Mouse (Mus musculus) left cerebral cortex, postnatal 4 days (tissue): ENCODE data around the gene 2700081O15Rik. TPM values are rescaled to one million over a fixed set of nuclear protein-coding genes. Genes with fewer than 3 reads are reported as not detected.
A peak's percentile ranks its signal among the peaks of the same experiment; 100 is the strongest.

ENCODE experiments used
- DNase-seq: peaks from one replicate; pipeline ENCODE4 v3.0.0-alpha.2; 2022
- intact Hi-C: fragments of 180-260 bp; cut with DNase I; formaldehyde crosslinking; loops from one replicate; pipeline ENCODE4 v1.15.1; 2025
- total RNA-seq, 2 experiments: library from RNA; stranded (reverse); gene quantifications; 2 replicates each; pipeline ENCODE4 v1.2.3; 2021

The 2700081O15Rik gene
- total RNA-seq, 2 experiments from 2014 or later: 145 to 166 TPM

DNA sequence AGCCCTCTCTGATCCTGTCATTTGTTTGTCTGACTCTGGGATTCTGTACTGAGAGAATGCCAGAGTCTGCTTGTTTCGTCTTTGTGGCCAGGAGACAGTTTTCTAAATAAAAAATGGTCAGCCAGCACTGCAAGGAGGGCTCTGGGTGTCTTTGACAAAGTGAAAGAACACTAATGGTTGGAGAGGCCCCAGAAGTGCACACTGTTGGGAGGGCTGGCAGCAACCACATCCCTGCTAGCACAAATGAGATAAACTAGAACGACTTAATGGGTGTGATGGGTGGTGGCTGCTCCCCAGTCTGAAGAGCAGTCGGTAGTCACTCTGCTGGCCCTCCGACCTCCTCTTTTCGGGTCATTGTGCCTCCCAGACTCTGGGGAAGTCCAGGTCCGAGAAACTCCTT lies 1.7 kb downstream of the 2700081O15Rik start:
- DNase-seq: no peak
- intact Hi-C loops: loop anchor here (5.0 kb wide), 1 partner anchor 37 kb away; the partner anchor contains the start of gene Spindoc

GRCm38 (mm10) chr19:7420108-7420507 lies 2.7 kb downstream of the 2700081O15Rik start:
- intact Hi-C loops: no loop called here
- DNase-seq: no peak

DNA sequence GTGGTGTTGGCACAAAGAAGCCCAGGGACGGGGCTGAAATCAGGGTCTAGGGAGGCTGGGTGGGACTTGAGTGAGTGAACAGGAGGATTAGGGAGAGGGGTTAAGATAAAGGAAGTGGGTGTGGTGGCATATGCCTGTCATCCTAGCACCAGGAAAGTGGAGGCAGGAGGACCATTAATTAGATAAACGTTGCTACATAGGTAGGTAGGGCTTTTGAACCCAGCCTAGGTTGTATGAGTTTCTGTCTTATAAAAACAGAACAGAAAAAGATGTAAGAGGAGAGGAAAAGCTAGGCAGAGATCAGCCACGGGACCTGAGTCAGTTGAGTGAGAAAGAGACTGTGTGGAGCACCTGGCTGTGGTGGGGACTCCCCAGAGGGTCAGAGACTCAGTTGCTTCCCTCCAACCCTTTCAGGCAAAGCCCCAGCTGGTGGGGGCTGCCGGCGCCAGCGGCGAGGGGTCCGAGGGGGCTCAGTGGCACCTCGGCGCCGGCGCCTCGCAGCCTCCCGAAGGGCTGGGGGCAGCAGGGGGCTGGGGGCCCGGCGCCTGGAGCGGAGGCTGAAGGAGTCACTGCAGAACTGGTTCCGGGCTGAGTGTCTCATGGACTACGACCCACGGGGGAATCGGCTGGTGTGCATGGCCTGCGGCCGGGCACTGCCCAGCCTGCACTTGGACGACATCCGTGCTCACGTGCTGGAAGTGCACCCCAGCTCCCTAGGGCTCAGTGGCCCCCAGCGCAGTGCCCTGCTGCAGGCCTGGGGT lies 3.6 kb downstream of the 2700081O15Rik start:
- intact Hi-C loops: no loop called here
- DNase-seq: no peak

DNA sequence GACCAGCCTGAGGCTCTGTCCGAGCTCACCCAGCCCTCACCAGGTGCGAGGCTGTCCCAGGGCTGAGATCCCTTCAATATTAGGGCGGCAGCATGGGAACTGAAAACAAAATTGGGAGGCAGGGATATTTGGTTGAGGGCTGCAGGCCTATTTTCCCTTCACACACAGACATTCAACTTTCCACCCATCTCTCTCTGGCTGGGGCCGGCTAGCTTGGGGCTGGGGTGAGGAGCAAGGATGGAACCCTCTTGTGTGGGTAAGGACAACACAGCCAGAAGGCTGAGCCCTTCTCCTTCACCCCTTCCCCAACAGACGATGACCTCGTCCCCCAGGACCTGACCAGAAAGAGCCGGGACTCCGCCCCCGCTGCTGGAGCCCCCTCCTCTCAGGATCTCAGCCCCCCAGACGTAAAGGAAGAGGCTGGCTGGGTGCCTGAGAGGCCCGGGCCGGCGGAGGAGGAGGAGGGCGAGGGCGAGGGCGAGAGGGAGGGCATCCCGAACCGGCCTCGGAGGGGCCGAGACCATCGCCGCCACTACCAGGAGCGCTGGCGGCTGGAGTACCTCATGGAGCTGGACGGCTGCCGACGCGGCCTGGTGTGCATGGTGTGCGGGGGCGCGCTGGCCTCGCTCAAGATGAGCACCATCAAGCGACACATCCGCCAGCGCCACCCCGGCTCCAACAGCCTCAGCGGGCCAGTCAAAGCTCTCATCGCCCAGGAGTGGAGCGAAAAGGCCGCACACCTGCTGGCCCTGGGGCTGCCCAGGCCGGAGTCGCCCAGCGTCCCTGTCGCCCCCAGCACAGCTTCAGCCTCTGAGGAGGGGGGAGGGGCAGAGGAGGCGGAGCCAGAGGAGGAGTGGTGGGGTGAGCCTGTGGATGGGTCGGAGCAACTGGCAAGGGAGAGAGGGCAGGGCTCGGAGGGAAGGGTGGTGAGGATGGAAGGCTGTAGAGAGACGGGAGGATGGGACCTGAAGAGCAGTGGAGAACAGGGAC lies 4.5 kb downstream of the 2700081O15Rik start:
- intact Hi-C loops: no loop called here

GRCm38 (mm10) chr19:7422656-7423027 lies 5.2 kb downstream of the 2700081O15Rik start:
- no peak for DNase-seq
- intact Hi-C loops: no loop called here

More for the DNA sequence above, 4.5 kb downstream of the 2700081O15Rik start:
- DNase-seq: peak; percentile 86

DNA sequence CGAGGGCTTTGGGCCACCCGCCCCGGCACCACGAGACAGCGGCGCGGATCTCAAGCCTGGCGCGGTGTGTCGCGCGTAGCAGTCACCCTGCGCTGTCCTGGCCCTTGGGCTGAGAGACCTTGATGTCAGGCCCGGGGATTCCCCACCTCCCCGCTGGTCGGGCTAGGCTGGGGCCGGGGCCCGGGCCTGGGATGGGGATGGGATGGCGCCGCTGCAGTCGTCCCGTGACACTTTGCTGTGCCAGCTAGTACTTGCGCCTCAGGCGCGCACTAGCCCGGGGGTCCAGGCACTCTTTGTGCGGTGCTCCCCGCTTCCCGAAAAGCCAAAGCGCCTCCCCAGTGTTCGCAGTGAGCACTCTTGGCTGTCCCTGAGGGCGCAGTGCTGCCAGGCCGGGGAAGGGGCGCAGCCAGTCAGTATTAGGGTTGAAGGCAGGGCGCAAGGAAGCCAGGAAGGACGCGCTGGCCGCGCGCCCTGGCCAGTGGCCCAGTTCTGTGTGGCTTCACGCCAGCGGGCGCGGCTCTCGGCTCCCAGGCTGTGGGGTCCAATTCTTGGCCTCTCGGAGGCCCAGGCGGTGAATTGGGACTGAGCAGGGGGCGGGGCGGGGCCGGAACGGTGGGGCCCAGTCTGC lies 5.7 kb downstream of the 2700081O15Rik start:
- intact Hi-C loops: no loop called here
- DNase-seq: peak; percentile 93

DNA sequence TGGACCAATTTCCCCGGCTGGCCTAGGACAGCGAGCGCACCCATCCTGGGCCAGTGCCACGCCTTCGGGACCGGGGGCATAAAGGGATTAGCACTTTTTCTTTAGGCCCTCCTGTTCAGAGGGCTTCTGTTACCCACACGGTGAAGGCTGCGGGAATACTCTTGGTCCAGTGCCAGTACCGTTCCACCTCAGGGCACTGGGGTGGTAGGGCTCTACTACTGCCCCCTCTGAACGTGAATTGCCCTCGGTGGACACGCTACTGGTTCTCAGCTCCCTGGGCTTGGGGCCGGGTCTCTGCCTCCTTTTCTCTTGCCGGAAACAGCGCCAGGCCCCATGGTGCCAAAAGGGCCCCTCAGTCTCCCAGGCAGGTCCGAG lies 6.2 kb downstream of the 2700081O15Rik start:
- intact Hi-C loops: no loop called here

DNA sequence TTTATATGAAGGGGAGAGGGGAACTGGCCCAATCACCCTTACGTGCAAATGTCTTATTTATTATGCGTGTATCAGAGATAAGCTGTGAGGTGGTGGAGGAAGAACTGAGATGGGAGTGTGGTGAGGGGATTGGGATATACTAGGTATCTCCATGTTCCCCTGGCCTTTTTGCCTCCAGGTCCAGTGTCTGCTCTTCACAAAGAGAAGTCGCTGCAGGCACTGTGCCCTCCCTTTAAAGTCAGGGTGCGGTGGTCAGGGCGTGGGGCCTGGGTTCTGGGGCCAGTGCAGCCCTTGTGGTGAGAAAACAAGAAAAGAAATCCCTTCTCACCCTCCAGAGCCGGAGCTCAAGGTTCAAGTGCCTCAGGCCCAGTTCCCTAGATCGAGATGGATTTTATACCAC lies 6.7 kb downstream of the 2700081O15Rik start:
- intact Hi-C loops: no loop called here

More for the DNA sequence above, 6.2 kb downstream of the 2700081O15Rik start:
- no peak for DNase-seq

GRCm38 (mm10) chr19:7424590-7425397 lies 7.4 kb downstream of the 2700081O15Rik start:
- DNase-seq: no peak
- intact Hi-C loops: no loop called here

More for the DNA sequence above, 6.7 kb downstream of the 2700081O15Rik start:
- DNase-seq: no peak

DNA sequence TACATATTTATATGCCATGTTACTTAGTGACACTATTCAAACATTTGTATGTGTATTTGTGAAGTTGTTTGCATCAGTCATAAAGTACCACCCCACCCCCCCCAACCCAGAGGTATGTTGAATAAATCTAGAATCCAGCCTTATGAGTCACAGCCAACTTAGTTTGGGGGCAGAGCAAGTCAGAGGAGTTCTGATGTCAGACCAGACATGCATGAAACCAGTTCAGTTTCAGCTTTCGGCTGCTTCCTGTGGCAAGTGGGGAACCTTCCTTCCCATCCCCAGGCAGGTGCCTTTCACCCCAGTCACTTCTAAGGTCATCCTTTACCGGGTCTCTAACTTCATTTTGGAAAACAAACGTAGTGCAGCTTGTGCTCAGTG lies 8.0 kb downstream of the 2700081O15Rik start:
- intact Hi-C loops: no loop called here
- DNase-seq: no peak

- intact Hi-C loops: no loop called here
- peak; percentile 52 for DNase-seq
These were observed 17.5 kb downstream of the 2700081O15Rik start for GRCm38 (mm10) chr19:7434887-7435286.

DNA sequence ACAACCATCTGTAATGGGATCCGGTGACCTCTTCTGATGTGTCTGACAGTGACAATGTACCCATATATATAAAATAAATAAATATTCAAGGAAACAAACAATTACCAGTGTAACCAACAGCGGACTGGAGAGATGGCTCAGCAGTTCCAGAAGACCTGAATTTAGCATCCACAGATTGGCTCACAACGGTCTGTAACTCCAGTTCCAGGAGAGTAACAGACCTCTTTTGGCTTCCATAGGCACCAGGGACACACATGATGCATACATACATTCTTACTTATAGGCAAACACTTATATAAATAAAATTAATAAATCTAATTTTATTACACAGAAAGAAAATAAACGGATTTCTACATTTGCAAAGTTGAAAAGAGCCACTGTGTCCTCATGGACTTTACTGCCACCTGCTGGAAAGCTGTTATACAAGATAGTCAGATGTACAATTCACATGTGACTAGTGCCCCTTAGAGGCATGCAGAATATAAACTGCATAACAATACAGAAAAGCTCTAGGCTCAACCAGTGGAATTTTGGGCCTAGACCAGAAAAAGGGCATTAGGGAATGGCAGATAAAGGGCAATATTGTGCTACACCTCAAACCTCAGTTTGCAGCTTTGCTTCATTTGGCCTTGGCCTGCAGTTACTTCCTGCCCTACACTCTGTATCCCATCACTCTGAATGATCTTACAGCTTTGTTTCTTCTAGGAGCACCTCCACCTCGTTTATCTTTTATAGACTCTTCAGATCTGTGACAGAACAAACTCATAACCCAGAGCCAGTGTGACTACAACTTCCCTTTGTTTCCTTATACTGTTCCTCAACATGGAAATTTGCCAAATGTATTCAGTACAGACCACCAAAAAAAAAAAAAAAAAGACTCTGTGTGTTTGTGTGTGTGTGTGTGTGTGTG lies 18.9 kb downstream of the 2700081O15Rik start:
- no peak for DNase-seq
- intact Hi-C loops: no loop called here

GRCm38 (mm10) chr19:7438295-7438694 lies 20.9 kb downstream of the 2700081O15Rik start:
- intact Hi-C loops: no loop called here
- no peak for DNase-seq

- intact Hi-C loops: no loop called here
- DNase-seq: peak; percentile 44
These were observed 24.1 kb downstream of the 2700081O15Rik start for GRCm38 (mm10) chr19:7441493-7441892.

DNA sequence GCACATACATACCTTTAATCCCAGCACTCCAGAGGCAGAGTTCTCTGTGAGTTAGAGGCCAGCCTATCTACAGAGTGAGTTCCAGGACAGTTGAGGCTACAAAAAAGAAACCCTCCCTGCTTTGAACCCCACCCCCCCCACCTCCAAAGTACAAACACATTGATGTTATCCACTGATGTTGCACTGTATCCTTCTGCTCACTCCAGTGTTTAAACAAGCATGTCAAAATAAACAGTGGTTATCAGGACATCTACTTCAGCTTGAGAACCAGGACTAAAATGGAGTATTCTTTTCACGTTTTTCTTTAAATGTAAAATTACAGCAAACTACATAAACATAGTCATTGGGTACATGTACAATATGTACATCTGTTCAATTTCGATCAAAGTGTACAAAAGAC lies 27.7 kb downstream of the 2700081O15Rik start:
- intact Hi-C loops: no loop called here
- DNase-seq: no peak

DNA sequence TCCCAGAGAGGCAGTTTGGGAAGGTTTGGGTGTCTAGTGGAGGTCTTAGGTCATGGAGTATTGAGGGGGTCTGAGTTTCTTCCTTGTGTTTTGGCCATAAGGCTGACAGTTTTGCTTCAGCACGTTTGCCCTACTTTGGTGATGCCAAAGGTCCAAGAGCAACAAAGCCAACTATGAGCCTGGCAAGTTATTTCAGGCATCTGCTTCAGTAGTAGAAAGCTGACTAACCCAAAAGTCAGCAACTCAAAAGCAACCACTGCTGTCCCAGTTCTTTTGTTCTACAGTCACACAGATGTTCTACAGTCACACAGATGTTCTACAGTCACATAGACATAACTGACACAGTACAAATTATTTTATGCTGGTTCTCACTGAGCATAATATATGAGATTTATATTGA lies 28.2 kb downstream of the 2700081O15Rik start:
- no peak for DNase-seq
- intact Hi-C loops: no loop called here

- no peak for DNase-seq
- intact Hi-C loops: no loop called here
These were observed 39.4 kb downstream of the 2700081O15Rik start for GRCm38 (mm10) chr19:7456803-7457202.

- DNase-seq: no peak
- intact Hi-C loops: no loop called here
These were observed 41.5 kb downstream of the 2700081O15Rik start for GRCm38 (mm10) chr19:7458901-7459300.

- intact Hi-C loops: no loop called here
- DNase-seq: no peak
These were observed 41.9 kb downstream of the 2700081O15Rik start for GRCm38 (mm10) chr19:7459370-7459769.
